Mouse (Mus musculus) ES-Bruce4 (cell line): ENCODE data around the gene Gm3448. TPM values are rescaled to one million over a fixed set of nuclear protein-coding genes. Genes with fewer than 3 reads are reported as not detected.
"Not testable (repeated sequence)": the region's sequence is repeated elsewhere in the genome, so short reads cannot be mapped to it uniquely, and the experiment has no call there.

Source experiments
- H3K27ac ChIP-seq: 2 replicates; pipeline ENCODE4 v1.5.1; 2012; ENCODE audit warnings: low read length, inconsistent platforms; ENCODE audit not compliant: insufficient read depth
- H3K27me3 ChIP-seq: 2 replicates; pipeline ENCODE4 v1.6.1; 2012; ENCODE audit warnings: mild to moderate bottlenecking, low read length, inconsistent platforms; ENCODE audit not compliant: control insufficient read depth, poor library complexity, insufficient read depth, severe bottlenecking
- H3K36me3 ChIP-seq: 2 replicates; pipeline ENCODE4 v1.6.1; 2012; ENCODE audit warnings: inconsistent platforms, mild to moderate bottlenecking, low read length, moderate library complexity; ENCODE audit not compliant: control insufficient read depth, poor library complexity, insufficient read depth, severe bottlenecking
- H3K4me1 ChIP-seq: one replicate; pipeline ENCODE4 v1.8.1; 2011; ENCODE audit warnings: low read length; ENCODE audit not compliant: control insufficient read depth, insufficient read depth
- H3K4me3 ChIP-seq: 2 replicates; pipeline ENCODE4 v1.5.1; 2011; ENCODE audit warnings: low read depth, mild to moderate bottlenecking, low read length
- H3K9ac ChIP-seq: 2 replicates; pipeline ENCODE4 v1.6.1; 2012; ENCODE audit warnings: low read depth, mild to moderate bottlenecking, inconsistent platforms; ENCODE audit not compliant: poor library complexity, severe bottlenecking
- H3K9me3 ChIP-seq: replicated peaks from 2 replicates; pipeline ENCODE4 v1.6.1; 2012; ENCODE audit warnings: mild to moderate bottlenecking, low read length, inconsistent platforms; ENCODE audit not compliant: control insufficient read depth, poor library complexity, insufficient read depth, severe bottlenecking
- CTCF ChIP-seq: IDR thresholded peaks from one replicate; pipeline ENCODE4 v1.8.1; 2011; ENCODE audit warnings: low read depth, low read length
- EP300 ChIP-seq: IDR thresholded peaks from 2 replicates; pipeline ENCODE4 v1.6.1; 2011; ENCODE audit warnings: low read depth, low read length; ENCODE audit not compliant: insufficient read depth
- POLR2A ChIP-seq: IDR thresholded peaks from one replicate; pipeline ENCODE4 v1.8.1; 2011; ENCODE audit warnings: low read length; ENCODE audit not compliant: insufficient read depth
- polyA plus RNA-seq: library from polyadenylated mRNA; stranded (reverse); fragments of >200 nt; gene quantifications from 2 replicates; pipeline ENCODE4 v1.2.4, GENCODE M21; 2011; ENCODE audit warnings: low read depth; ENCODE audit not compliant: missing spikeins, insufficient read depth, insufficient read length

Gm3448 gene
- polyA plus RNA-seq = 6.9 and 7.0 TPM in 2 replicates

DNA sequence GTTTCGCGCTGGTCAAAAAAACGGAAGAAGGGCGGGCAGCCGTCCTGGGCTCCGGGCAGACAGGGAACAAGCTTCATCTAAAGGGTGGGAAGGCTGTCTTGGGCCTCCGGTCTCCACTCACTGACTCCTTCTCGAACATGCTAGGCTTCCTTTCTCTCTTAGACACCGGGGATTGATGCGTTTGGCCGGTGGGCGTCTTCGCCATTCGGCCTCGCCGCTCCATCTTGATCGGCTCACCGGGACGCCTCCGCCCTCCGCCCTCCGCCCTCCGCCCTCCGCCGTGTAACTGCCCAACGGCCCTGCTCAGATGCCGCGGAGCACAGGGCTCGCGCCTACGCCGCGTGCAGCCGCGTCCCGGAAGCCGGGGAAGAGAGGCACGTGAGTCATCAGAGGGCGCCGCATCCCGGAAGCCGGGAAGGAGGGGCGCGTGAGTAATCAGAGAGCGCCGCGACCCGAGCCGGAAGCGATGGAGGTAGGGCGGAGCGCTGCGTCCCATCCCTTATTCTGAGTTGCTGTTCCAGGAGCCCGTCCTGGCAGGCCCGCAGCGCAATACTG, at the start of gene Gm3448, which contains the start of the genes Ermard and Tcte3:
Gene Gm3448 (minus strand): TSS at position 363 of the 555 bp plus-strand sequence.
Gene Ermard (plus strand): TSS at position 34 of the 555 bp plus-strand sequence.
Gene Tcte3 (minus strand): TSS at position 314 of the 555 bp plus-strand sequence.
- not testable (repeated sequence) for H3K9me3 ChIP-seq, H3K36me3 ChIP-seq, H3K4me1 ChIP-seq, H3K27ac ChIP-seq, H3K9ac ChIP-seq, H3K4me3 ChIP-seq, H3K27me3 ChIP-seq

DNA sequence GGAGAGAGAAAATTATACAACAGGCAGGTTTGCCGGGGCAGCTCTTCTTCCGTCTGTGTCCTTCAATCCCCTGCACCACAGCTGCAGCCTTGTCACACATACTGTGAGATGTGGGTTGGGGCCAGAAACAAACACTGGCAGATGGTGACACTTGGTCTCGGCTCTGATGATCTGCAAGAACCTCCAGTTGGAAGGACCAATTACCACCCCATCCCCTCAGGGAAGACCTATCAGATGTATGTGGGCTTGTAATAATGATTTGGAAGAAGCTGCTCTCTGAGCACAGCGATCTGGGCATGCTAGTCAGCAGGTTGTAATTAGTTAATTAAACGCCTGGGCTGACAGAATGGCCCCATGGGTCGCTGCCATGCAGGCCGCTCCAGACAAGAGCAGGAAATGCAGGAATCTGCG, 47.3 kb upstream of the Gm3448 start:
- TF ChIP-seq EP300 = no peak
- no peak for TF ChIP-seq CTCF
- no peak for TF ChIP-seq POLR2A
- Histone ChIP-seq H3K9me3 (no peaks in the 10 kb centered on the region), H3K9ac (no peak overlapping the region), H3K4me1 (no peaks in the 10 kb centered on the region), H3K27ac (no peak overlapping the region), H3K4me3 (no peak overlapping the region), H3K36me3 (no peaks in the 10 kb centered on the region), H3K27me3 (no peaks in the 10 kb centered on the region)

DNA sequence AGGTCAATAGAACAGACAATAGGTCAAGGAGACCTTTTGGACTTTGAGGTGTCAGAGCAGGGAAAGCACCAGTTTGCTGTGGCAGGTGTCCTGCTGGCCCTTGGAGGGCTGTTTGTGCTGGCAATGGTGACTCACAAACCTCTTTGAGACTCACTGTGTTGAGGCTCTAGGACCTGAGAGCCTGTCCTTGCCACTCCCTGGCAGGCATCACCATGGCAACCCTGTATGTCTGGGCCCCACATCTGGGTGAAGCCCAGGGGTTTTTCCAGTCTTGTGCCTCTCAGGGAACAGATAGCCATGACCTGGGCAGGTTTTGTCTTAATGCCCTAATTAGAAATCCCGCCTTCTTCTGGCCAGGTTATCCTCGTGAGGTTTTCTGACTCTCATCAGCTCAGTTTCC, 46.8 kb upstream of the Gm3448 start:
- Histone ChIP-seq H3K27ac (no peak overlapping the region), H3K4me3 (no peak overlapping the region), H3K9me3 (no peaks in the 10 kb centered on the region), H3K36me3 (no peaks in the 10 kb centered on the region), H3K27me3 (no peaks in the 10 kb centered on the region), H3K4me1 (no peaks in the 10 kb centered on the region), H3K9ac (no peak overlapping the region)
- TF ChIP-seq CTCF (no peak), EP300 (no peak), POLR2A (no peak)

DNA sequence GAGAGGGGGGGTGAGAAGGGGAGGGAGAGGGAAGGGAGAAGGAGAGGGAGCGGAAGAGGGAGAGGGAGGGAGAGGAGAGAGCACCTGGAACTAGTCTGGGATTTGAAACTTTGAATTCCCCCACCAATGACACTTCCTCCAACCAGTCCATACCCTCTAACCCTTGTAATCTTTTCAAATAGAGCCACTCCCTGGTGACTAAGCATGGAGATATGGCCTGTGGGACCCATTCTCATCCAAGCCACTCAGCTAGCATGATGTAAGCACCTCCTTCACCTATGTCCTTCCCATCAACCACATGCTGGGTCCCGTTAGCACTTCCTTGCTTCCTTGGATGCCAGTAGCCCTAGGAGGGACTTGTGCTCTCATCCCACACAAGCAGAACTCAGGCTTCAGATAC, 43.7 kb upstream of the Gm3448 start:
- Histone ChIP-seq H3K27me3 (no peaks in the 10 kb centered on the region), H3K36me3 (no peaks in the 10 kb centered on the region), H3K27ac (no peak overlapping the region), H3K9ac (no peak overlapping the region), H3K9me3 (no peaks in the 10 kb centered on the region), H3K4me1 (no peaks in the 10 kb centered on the region), H3K4me3 (no peak overlapping the region)
- TF ChIP-seq CTCF (no peak), EP300 (no peak), POLR2A (no peak)

GRCm38 (mm10) chr17:15084226-15084848, 43.0 kb upstream of the Gm3448 start:
- no peak for TF ChIP-seq CTCF
- no peak for TF ChIP-seq EP300
- no peak for TF ChIP-seq POLR2A
- Histone ChIP-seq H3K27ac (no peak overlapping the region), H3K4me1 (no peaks in the 10 kb centered on the region)

DNA sequence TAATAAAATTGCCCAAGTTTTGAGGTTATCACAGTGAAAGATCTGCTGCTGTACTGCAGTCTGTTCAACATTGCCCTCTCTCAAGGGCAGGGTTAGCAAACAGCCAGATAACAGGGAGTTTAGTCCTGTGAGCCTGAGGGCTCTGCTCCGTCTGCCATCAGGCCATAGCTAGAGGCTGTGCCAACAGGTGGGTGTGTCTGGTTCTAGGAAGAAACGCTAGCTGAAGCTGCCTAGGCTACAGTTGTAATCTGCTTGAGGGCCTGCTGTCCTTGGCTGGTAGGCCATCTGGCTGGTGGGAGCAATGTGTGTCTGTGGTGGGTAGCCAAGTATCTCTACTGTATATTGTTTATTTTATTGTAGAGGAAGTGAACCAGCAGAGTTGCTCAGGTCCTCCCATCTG, 36.2 kb upstream of the Gm3448 start:
- TF ChIP-seq EP300 (no peak), CTCF (no peak), POLR2A (no peak)
- Histone ChIP-seq H3K4me1 (no peaks in the 10 kb centered on the region), H3K9ac (no peak overlapping the region), H3K36me3 (no peaks in the 10 kb centered on the region), H3K9me3 (no peaks in the 10 kb centered on the region), H3K4me3 (no peak overlapping the region), H3K27me3 (no peaks in the 10 kb centered on the region), H3K27ac (no peak overlapping the region)

More at GRCm38 (mm10) chr17:15084226-15084848, 43.0 kb upstream of the Gm3448 start:
- H3K9me3 ChIP-seq = no peaks in the 10 kb centered on the region
- no peaks in the 10 kb centered on the region for H3K27me3 ChIP-seq
- H3K9ac ChIP-seq = no peak overlapping the region
- H3K4me3 ChIP-seq = no peak overlapping the region
- H3K36me3 ChIP-seq = no peaks in the 10 kb centered on the region
